Mouse (Mus musculus) kidney, adult 9 months (tissue): ENCODE results near the gene Tmem94.
"Not testable (repeated sequence)": the region's sequence is repeated elsewhere in the genome, so short reads cannot be mapped to it uniquely, and the experiment has no call there.

Experiments used
- DNase-seq: peaks from one replicate; pipeline ENCODE4 v3.0.0; 2022

The Tmem94 gene

GRCm38 (mm10) chr11:115765103-115765606 is at the start of gene Tmem94:
TSS of gene Tmem94 (plus strand) at chr11:115765433.
- peak; percentile 98 for DNase-seq

- DNase-seq, result peak; percentile 74
These were observed 48.6 kb upstream of the Tmem94 start for GRCm38 (mm10) chr11:115716410-115717338.

- DNase-seq, result no peak
These were observed 47.4 kb upstream of the Tmem94 start for GRCm38 (mm10) chr11:115717660-115718390.

GRCm38 (mm10) chr11:115722638-115723037 is 42.6 kb upstream of the Tmem94 start:
- peak; percentile 94 for DNase-seq

GRCm38 (mm10) chr11:115723231-115723630 is 42.0 kb upstream of the Tmem94 start:
- DNase-seq, result peak; percentile 67

GRCm38 (mm10) chr11:115734041-115734686 is 31.1 kb upstream of the Tmem94 start:
- peak; percentile 76 for DNase-seq

GRCm38 (mm10) chr11:115737608-115738208 is 27.5 kb upstream of the Tmem94 start:
- no peak for DNase-seq

GRCm38 (mm10) chr11:115738275-115738885 is 26.9 kb upstream of the Tmem94 start:
- DNase-seq, result no peak

- peak; percentile 65 for DNase-seq
These were observed 24.2 kb upstream of the Tmem94 start for GRCm38 (mm10) chr11:115741070-115741469.

GRCm38 (mm10) chr11:115742926-115743325 is 22.3 kb upstream of the Tmem94 start:
- no peak for DNase-seq

- no peak for DNase-seq
These were observed 20.8 kb upstream of the Tmem94 start for GRCm38 (mm10) chr11:115744385-115744784.

- DNase-seq, result no peak
These were observed 19.1 kb upstream of the Tmem94 start for GRCm38 (mm10) chr11:115746109-115746508.

- DNase-seq, result peak; percentile 54
These were observed 18.5 kb upstream of the Tmem94 start for GRCm38 (mm10) chr11:115746762-115747161.

- DNase-seq, result no peak
These were observed 17.9 kb upstream of the Tmem94 start for GRCm38 (mm10) chr11:115747351-115747750.

- DNase-seq, result no peak
These were observed 15.4 kb upstream of the Tmem94 start for GRCm38 (mm10) chr11:115749834-115750233.

GRCm38 (mm10) chr11:115751725-115752124 is 13.5 kb upstream of the Tmem94 start:
- no peak for DNase-seq

GRCm38 (mm10) chr11:115752653-115753052 is 12.6 kb upstream of the Tmem94 start:
- DNase-seq, result peak; percentile 52

- peak; percentile 31 for DNase-seq
These were observed 11.7 kb upstream of the Tmem94 start for GRCm38 (mm10) chr11:115753485-115753884.

- DNase-seq, result not testable (repeated sequence)
These were observed 3.1 kb upstream of the Tmem94 start for GRCm38 (mm10) chr11:115762176-115762575.

- DNase-seq, result no peak
These were observed 535 bp upstream of the Tmem94 start for GRCm38 (mm10) chr11:115764698-115765097.

GRCm38 (mm10) chr11:115765607-115766141 is 441 bp downstream of the Tmem94 start:
- DNase-seq, result no peak
